Mouse (Mus musculus): ENCODE measurements around the gene Mterf1b. TPM values are rescaled to one million over a fixed set of nuclear protein-coding genes. Genes with fewer than 3 reads are reported as not detected.
"Not testable (repeated sequence)": the region's sequence is repeated elsewhere in the genome, so short reads cannot be mapped to it uniquely, and the experiment has no call there.

Gene Mterf1b
- total and polyA plus RNA-seq, 3 experiments: 0.24 to 11.0 (median 10.2) TPM

DNA sequence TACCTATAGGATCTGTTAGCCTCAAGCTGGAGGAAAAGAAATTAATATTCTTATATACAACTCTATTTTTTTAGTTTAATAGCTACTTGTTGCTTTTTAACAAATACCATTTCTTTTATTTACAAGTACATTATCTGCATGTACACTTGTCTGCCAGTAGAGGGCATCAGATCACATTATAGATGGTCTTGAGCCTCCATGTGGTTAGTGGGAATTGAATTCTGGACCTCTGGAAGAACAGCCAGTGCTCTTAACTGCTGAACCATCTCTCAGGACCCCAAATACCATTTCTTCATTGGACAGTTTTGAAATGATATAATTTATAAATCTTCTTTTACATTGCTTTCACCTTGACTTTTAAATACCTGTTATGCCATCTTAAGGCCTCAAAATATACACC is 9.2 kb downstream of the Mterf1b start:
- Histone ChIP-seq H3K27me3 (ENCODE audit: insufficient read depth, low read length) (no peaks in the 10 kb centered on the region), H3K4me3 (ENCODE audit: low read depth, low read length) (no peak overlapping the region), H3K36me3 (replicated peaks) (peaks cover 6% of the 10 kb centered on the region), H3K4me1 (ENCODE audit: insufficient read depth, low read depth, low read length) (no peaks in the 10 kb centered on the region), H3K9me3 (replicated peaks) (peaks cover 2% of the 10 kb centered on the region)
- DNase-seq (ENCODE audit: low spot score) (no peak), ATAC-seq (ENCODE audit: extremely low read depth, insufficient number of reproducible peaks, low FRiP score, poor library complexity, severe bottlenecking) (no peak)
- TF ChIP-seq CTCF (IDR thresholded peaks at IDR 0.05; ENCODE audit: low read depth, low read length) (no peak), GATA2 (IDR thresholded peaks at IDR 0.05; ENCODE audit: borderline replicate concordance, low read depth, low read length) (no peak), POLR2AphosphoS5 (IDR thresholded peaks at IDR 0.05; ENCODE audit: insufficient replicate concordance, low read depth, low read length) (no peak), TAL1 (conservative IDR thresholded peaks at IDR 0.05; ENCODE audit: low read depth, low read length) (no peak)

DNA sequence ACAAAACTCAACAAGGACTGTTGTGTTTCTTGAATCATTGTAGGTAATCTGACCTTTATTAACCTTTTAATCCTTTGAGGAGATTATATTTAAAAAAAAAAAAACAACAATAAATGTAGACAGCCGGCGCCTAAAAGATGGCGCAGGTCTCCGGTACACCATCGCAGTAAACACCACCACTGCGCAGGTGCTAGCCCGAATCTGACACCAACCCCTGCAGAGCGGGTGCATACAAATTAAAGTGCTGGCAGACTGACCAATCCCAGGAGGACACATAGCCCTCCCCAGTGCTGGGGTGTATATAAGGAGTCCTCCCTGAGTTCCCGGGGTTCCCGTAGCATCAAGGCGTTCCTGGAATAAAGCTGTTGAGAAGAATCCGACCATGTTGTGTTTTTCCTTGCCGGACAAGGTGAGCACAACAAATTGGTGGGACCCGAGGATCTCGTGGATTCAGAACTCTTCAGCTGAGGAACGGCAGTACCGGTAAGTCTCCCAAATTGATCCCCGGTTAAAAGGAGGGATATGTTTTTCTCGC is 10.2 kb downstream of the Mterf1b start:
- DNase-seq (ENCODE audit: low spot score); H3K4me1 ChIP-seq (ENCODE audit: insufficient read depth, low read depth, low read length); ATAC-seq (ENCODE audit: extremely low read depth, insufficient number of reproducible peaks, low FRiP score, poor library complexity, severe bottlenecking); H3K9me3 ChIP-seq (replicated peaks); H3K27me3 ChIP-seq (ENCODE audit: insufficient read depth, low read length); H3K36me3 ChIP-seq (replicated peaks); H3K4me3 ChIP-seq (ENCODE audit: low read depth, low read length): not testable (repeated sequence)

DNA sequence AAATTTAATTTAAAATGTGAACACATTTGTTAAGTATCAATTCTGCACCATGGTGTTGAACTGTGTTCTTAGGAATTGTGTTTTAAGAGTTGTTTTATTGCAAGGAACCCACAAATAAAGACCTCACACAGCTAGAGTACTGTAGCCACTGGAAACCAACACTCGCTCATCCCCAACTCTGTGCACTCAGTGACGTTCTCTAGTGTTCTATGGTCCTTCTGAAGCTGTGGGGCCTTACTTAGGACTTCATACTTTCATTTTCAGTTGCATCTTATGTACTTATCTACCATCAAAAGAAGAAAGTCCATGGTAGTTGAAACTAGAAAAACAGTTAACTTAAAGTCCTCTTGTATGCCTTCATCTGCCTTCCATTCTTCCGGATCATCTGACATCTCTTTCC is 17.9 kb downstream of the Mterf1b start:
- H3K4me3 ChIP-seq (ENCODE audit: low read depth, low read length); H3K9me3 ChIP-seq (replicated peaks); ATAC-seq (ENCODE audit: extremely low read depth, insufficient number of reproducible peaks, low FRiP score, poor library complexity, severe bottlenecking); H3K27me3 ChIP-seq (ENCODE audit: insufficient read depth, low read length); DNase-seq (ENCODE audit: low spot score); H3K4me1 ChIP-seq (ENCODE audit: insufficient read depth, low read depth, low read length); H3K36me3 ChIP-seq (replicated peaks): not testable (repeated sequence)

DNA sequence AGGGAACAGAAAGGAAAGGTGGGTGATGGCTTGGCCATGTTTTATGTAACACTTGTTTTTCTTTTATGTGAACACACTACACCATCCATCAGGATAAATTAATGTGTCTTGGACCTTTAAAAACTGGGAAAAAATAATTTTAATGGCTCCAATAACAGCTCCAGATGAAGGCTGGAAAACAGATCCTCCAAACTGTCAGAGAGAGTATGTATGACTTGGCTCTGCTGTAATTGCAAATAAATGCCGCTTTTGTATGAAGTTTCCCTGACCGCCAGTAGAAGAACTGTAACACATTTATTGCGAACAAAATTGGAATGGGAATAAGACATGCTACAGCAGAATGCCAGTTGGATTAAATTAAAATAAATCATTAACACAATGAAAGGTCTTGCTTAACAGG is 29.1 kb downstream of the Mterf1b start:
- ATAC-seq (ENCODE audit: extremely low read depth, insufficient number of reproducible peaks, low FRiP score, poor library complexity, severe bottlenecking): no peak
- Histone ChIP-seq H3K4me3 (ENCODE audit: low read depth, low read length) (no peak overlapping the region), H3K36me3 (replicated peaks) (no peaks in the 10 kb centered on the region), H3K4me1 (ENCODE audit: insufficient read depth, low read depth, low read length) (no peaks in the 10 kb centered on the region), H3K9me3 (replicated peaks) (no peaks in the 10 kb centered on the region), H3K27me3 (ENCODE audit: insufficient read depth, low read length) (peaks cover 6% of the 10 kb centered on the region; the same call in 1 of the 2 replicates)
- TF ChIP-seq CTCF (IDR thresholded peaks at IDR 0.05; ENCODE audit: low read depth, low read length) (no peak), GATA1 (IDR thresholded peaks at IDR 0.05; ENCODE audit: borderline replicate concordance, low read length) (no peak), GATA2 (IDR thresholded peaks at IDR 0.05; ENCODE audit: borderline replicate concordance, low read depth, low read length) (no peak), POLR2AphosphoS5 (IDR thresholded peaks at IDR 0.05; ENCODE audit: insufficient replicate concordance, low read depth, low read length) (no peak), TAL1 (conservative IDR thresholded peaks at IDR 0.05; ENCODE audit: low read depth, low read length) (no peak)
- DNase-seq (ENCODE audit: low spot score): no peak

DNA sequence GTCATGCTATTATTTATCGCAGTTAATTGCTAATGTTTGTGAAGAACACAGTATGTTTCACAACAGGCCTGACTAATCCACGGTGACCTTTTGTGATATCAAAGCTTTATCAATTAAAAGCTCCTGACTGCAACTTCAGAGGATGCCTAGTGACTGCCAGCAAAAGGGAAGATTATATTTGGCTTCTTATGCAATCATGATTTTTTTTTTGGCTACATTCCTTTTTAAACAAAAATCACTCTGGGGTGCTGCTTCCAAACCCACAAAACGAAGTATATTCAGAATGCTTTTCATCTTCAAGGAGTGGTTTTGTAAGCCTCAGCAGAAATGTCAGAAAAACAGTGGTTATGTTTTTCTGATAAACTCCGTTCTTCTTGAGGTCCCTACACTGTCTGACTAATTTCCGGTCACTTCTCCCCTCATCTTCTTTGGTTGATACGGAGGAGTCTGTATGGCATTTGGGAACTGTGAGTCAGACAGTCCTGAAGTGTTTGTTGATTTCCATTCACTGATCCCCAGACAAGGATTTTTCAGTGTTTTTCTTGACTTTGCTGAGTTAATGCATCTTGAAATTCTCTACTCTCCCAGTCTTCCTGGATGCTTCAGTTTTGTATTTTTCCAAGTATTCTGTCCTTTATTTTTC is 29.9 kb downstream of the Mterf1b start:
- DNase-seq (ENCODE audit: low spot score): no peak
- H3K36me3 ChIP-seq (replicated peaks): no peaks in the 10 kb centered on the region
- TF ChIP-seq CTCF (IDR thresholded peaks at IDR 0.05; ENCODE audit: low read depth, low read length) (no peak), TAL1 (conservative IDR thresholded peaks at IDR 0.05; ENCODE audit: low read depth, low read length) (no peak), POLR2AphosphoS5 (IDR thresholded peaks at IDR 0.05; ENCODE audit: insufficient replicate concordance, low read depth, low read length) (no peak), GATA1 (IDR thresholded peaks at IDR 0.05; ENCODE audit: borderline replicate concordance, low read length) (no peak), GATA2 (IDR thresholded peaks at IDR 0.05; ENCODE audit: borderline replicate concordance, low read depth, low read length) (no peak)
- H3K4me1 ChIP-seq (ENCODE audit: insufficient read depth, low read depth, low read length): no peaks in the 10 kb centered on the region
- no peaks in the 10 kb centered on the region for H3K9me3 ChIP-seq (replicated peaks)
- no peak overlapping the region for H3K4me3 ChIP-seq (ENCODE audit: low read depth, low read length)
- peaks cover 8% of the 10 kb centered on the region; the same call in 1 of the 2 replicates for H3K27me3 ChIP-seq (ENCODE audit: insufficient read depth, low read length)
- ATAC-seq (ENCODE audit: extremely low read depth, insufficient number of reproducible peaks, low FRiP score, poor library complexity, severe bottlenecking): no peak

DNA sequence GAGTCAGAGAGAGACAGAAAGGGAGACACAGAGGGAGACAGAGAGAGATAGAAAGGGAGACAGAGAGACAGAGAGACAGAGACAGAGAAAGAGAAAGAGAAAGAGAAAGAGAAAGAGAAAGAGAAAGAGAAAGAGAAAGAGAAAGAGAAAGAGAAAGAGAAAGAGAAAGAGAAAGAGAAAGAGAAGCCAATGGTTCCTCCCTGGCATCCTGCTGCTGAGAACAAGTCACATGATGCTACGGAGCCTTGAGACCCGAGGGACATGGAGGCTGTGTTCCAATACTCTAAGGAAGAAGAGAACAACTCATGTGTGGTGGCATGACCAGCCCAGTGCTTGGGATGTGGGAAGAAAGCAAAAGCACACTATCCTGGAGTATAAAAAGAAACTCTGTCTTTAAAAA is 40.0 kb downstream of the Mterf1b start:
- Histone ChIP-seq H3K27me3 (ENCODE audit: insufficient read depth, low read length) (no peaks in the 10 kb centered on the region), H3K9me3 (replicated peaks) (no peaks in the 10 kb centered on the region), H3K4me1 (ENCODE audit: insufficient read depth, low read depth, low read length) (no peaks in the 10 kb centered on the region), H3K4me3 (ENCODE audit: low read depth, low read length) (no peak overlapping the region), H3K36me3 (replicated peaks) (no peaks in the 10 kb centered on the region)
- ATAC-seq (ENCODE audit: extremely low read depth, insufficient number of reproducible peaks, low FRiP score, poor library complexity, severe bottlenecking) (no peak), DNase-seq (ENCODE audit: low spot score) (no peak)
- no peak for TF ChIP-seq TAL1 (conservative IDR thresholded peaks at IDR 0.05; ENCODE audit: low read depth, low read length)
- TF ChIP-seq POLR2AphosphoS5 (IDR thresholded peaks at IDR 0.05; ENCODE audit: insufficient replicate concordance, low read depth, low read length): no peak

DNA sequence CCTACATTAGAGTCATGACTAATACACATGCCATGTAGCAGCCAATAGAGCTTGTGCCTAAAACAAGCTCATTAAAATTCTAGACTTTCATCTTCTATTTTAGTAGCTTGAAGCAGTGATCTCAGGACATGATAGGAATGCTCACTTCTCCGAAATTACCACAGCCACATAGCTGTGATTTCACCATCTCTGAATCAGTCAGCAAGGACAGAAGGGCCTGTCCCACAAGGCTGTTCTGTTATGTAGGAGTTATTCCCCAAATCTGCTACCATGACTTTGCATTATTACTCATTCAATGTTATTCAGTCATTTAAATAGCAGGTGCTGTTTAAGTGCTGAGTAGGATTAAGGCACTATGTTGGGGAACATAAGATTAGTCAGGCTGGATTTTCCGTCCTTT is 42.3 kb downstream of the Mterf1b start:
- no peak for ATAC-seq (ENCODE audit: extremely low read depth, insufficient number of reproducible peaks, low FRiP score, poor library complexity, severe bottlenecking)
- H3K4me3 ChIP-seq (ENCODE audit: low read depth, low read length): no peak overlapping the region

More for the DNA sequence above, 42.3 kb downstream of the Mterf1b start:
- no peaks in the 10 kb centered on the region for H3K9me3 ChIP-seq (replicated peaks)
- H3K27me3 ChIP-seq (ENCODE audit: insufficient read depth, low read length): peaks cover under 1% of the 10 kb centered on the region; the same call in 1 of the 2 replicates
- no peaks in the 10 kb centered on the region for H3K4me1 ChIP-seq (ENCODE audit: insufficient read depth, low read depth, low read length)
- TF ChIP-seq CTCF (IDR thresholded peaks at IDR 0.05; ENCODE audit: low read depth, low read length) (no peak), GATA2 (IDR thresholded peaks at IDR 0.05; ENCODE audit: borderline replicate concordance, low read depth, low read length) (no peak), TAL1 (conservative IDR thresholded peaks at IDR 0.05; ENCODE audit: low read depth, low read length) (no peak), GATA1 (IDR thresholded peaks at IDR 0.05; ENCODE audit: borderline replicate concordance, low read length) (no peak), POLR2AphosphoS5 (IDR thresholded peaks at IDR 0.05; ENCODE audit: insufficient replicate concordance, low read depth, low read length) (no peak)
- DNase-seq (ENCODE audit: low spot score): no peak
- no peaks in the 10 kb centered on the region for H3K36me3 ChIP-seq (replicated peaks)

Measured in G1E (cell line).